Mouse (Mus musculus): ENCODE results near the gene Reps2. TPM values are rescaled to one million over a fixed set of nuclear protein-coding genes. Genes with fewer than 3 reads are reported as not detected.

Gene Reps2
- total and polyA plus RNA-seq, 3 experiments, result 2.2 to 2.8 TPM; not detected in 1

Other genes starting within 250 kb of the Reps2 start
- gene Rbbp7, start 116.8 kb upstream of the Reps2 start, total RNA-seq (2012; rRNA removed), result 377 and 416 TPM in 2 replicates
- gene Rbbp7, start 116.8 kb upstream of the Reps2 start, polyA plus RNA-seq (2012; ENCODE audit: insufficient read depth in 1 of 2, insufficient read length in 2 of 2, low read depth in 1 of 2, low replicate concordance in 2 of 2, missing spikeins in 1 of 2), result 100 to 1,000 TPM; 217 to 558 TPM
- 22.4 and 24.3 TPM in 2 replicates for gene Txlng, start 185.8 kb upstream of the Reps2 start, total RNA-seq (2012; rRNA removed)
- 100 to 1,000 TPM in 1 of 2 experiments, 10 to 100 TPM in 1; 28.8 to 115 TPM for gene Txlng, start 185.8 kb upstream of the Reps2 start, polyA plus RNA-seq (2012; ENCODE audit: insufficient read depth in 1 of 2, insufficient read length in 2 of 2, low read depth in 1 of 2, low replicate concordance in 2 of 2, missing spikeins in 1 of 2)
- 14.8 and 15.6 TPM in 2 replicates for gene Syap1, start 244.8 kb upstream of the Reps2 start, total RNA-seq (2012; rRNA removed)
- gene Syap1, start 244.8 kb upstream of the Reps2 start, polyA plus RNA-seq (2012; ENCODE audit: insufficient read depth in 1 of 2, insufficient read length in 2 of 2, low read depth in 1 of 2, low replicate concordance in 2 of 2, missing spikeins in 1 of 2), result 10 to 100 TPM in 1 of 2 experiments, not detected in 1; 19.1 TPM